Mouse (Mus musculus) ES-E14 (cell line): ENCODE data around the gene 4930579F01Rik.

ENCODE experiments used
- HCFC1 ChIP-seq: IDR thresholded peaks from 2 replicates; pipeline ENCODE4 v1.6.1; 2012; ENCODE audit warnings: low read length, inconsistent platforms, borderline replicate concordance; ENCODE audit not compliant: insufficient read depth
- MAFK ChIP-seq: IDR thresholded peaks from 2 replicates; pipeline ENCODE4 v1.6.1; 2014; ENCODE audit warnings: mild to moderate bottlenecking, low read depth, low read length, inconsistent platforms; ENCODE audit not compliant: insufficient read depth
- ZC3H11A ChIP-seq: IDR thresholded peaks from 2 replicates; pipeline ENCODE4 v1.6.1; 2012; ENCODE audit warnings: low read depth, mild to moderate bottlenecking, inconsistent platforms, low read length, borderline replicate concordance
- ZNF384 ChIP-seq: IDR thresholded peaks from 2 replicates; pipeline ENCODE4 v1.6.1; 2012; ENCODE audit warnings: low read depth, low read length, inconsistent platforms

DNA sequence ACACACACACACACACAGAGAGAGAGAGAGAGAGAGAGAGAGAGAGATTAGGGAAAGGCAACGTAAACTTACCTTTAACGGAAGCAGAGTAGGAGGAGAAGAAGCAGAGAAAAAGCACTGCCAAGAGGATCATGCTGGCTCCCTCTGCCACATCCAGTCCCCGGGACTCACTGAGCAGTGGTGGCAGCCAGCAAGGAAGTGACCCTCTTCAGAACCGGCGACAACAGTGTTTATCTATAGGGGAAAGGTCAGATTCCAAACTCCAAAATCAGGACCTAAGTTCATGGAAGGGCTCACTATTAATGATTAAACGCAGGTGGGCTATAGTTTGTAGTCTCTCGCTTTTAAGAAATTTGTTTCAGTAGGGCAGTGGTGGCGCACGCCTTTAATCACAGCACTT is 62.5 kb downstream of the 4930579F01Rik start:
- no peak for TF ChIP-seq ZNF384
- TF ChIP-seq HCFC1: no peak
- no peak for TF ChIP-seq MAFK
- no peak for TF ChIP-seq ZC3H11A
